Mouse (Mus musculus) C2C12 (cell line): ENCODE measurements at regions not wholly inside any gene's neighbourhood (a gene's known extent, or its start where the extent isn't known, plus 50 kb on each side); places are given as distances from the start of the nearest gene placed in this dataset.

Experiments
- CEBPB ChIP-seq: IDR thresholded peaks from one replicate; pipeline ENCODE4 v1.6.1; 2011; ENCODE audit warnings: low read depth, mild to moderate bottlenecking, control low read depth, moderate library complexity
- CTCF ChIP-seq: IDR thresholded peaks from one replicate; pipeline ENCODE4 v1.5.1; 2011; ENCODE audit not compliant: control insufficient read depth, insufficient read depth, insufficient read length
- MAX ChIP-seq: IDR thresholded peaks from one replicate; pipeline ENCODE4 v1.6.1; 2011; ENCODE audit warnings: mild to moderate bottlenecking, control low read depth
- MYOD1 ChIP-seq: IDR thresholded peaks from one replicate; pipeline ENCODE4 v1.6.1; 2011; ENCODE audit warnings: low read depth; ENCODE audit not compliant: control insufficient read depth, insufficient read length
- MYOG ChIP-seq: IDR thresholded peaks from one replicate; pipeline ENCODE4 v1.6.1; 2011; ENCODE audit not compliant: control insufficient read depth, insufficient read length; ENCODE audit errors: extremely low read depth
- USF1 ChIP-seq: IDR thresholded peaks from one replicate; pipeline ENCODE4 v1.6.1; 2011; ENCODE audit warnings: low read depth, mild to moderate bottlenecking, control low read depth, moderate library complexity

DNA sequence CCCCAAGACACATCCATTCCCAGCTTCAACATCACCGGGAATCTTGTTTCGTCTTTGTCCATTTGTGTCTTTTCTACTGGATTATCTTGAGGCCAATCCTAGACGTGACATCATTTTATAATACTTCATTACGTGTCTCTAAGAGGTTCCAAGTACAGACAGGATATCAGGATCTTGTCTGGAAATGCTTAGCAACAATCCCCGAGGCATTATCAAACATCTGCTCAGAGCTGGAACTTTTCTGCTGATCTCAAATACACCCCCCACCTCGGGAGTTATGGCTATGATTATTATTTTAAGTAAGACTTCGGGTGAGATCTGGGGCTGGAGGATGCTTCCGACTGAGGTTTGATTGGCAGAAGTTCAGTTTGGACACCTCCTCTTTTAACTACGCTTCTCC is 69.9 kb upstream of the Sulf2 start:
- no peak for TF ChIP-seq CTCF
- no peak for TF ChIP-seq USF1
- TF ChIP-seq MAX, result no peak
- no peak for TF ChIP-seq MYOG
- TF ChIP-seq CEBPB, result no peak
- no peak for TF ChIP-seq MYOD1
